Mouse (Mus musculus): ENCODE measurements around the gene Rrp9. TPM values are rescaled to one million over a fixed set of nuclear protein-coding genes. Genes with fewer than 3 reads are reported as not detected.
"Not testable (repeated sequence)": the region's sequence is repeated elsewhere in the genome, so short reads cannot be mapped to it uniquely, and the experiment has no call there.

The Rrp9 gene
- polyA plus RNA-seq, 1 experiment from 2014 or later, result 42.3 TPM

GRCm38 (mm10) chr9:106477649-106478048 is 1.9 kb downstream of the Rrp9 start:
- H3K9me3 ChIP-seq, result no peaks in the 10 kb centered on the region
- H3K4me2 ChIP-seq, result peak overlapping the region; percentile 99
- H3K4me3 ChIP-seq, result peak overlapping the region; percentile 67
- WGBS, result 5% methylated on average over 16 of the region's 16 CpGs
- H3K36me3 ChIP-seq, result peaks cover 23% of the 10 kb centered on the region
- no peak overlapping the region for H3K27ac ChIP-seq (replicated peaks)
- H3K27me3 ChIP-seq, result no peaks in the 10 kb centered on the region
- peaks cover 38% of the 10 kb centered on the region for H3K4me1 ChIP-seq (replicated peaks)
- peak overlapping the region; percentile 79 for H3K9ac ChIP-seq
- ATAC-seq (ENCODE audit: low read depth), result no peak

GRCm38 (mm10) chr9:106478101-106478500 is 2.3 kb downstream of the Rrp9 start:
- H3K27me3 ChIP-seq, result no peaks in the 10 kb centered on the region
- ATAC-seq (ENCODE audit: low read depth), result no peak
- H3K27ac ChIP-seq (replicated peaks), result no peak overlapping the region
- peaks cover 38% of the 10 kb centered on the region for H3K4me1 ChIP-seq (replicated peaks)
- 84% methylated on average over 9 of the region's 9 CpGs for WGBS
- peak overlapping the region; percentile 99 for H3K4me2 ChIP-seq
- peak overlapping the region; percentile 67 for H3K4me3 ChIP-seq
- H3K36me3 ChIP-seq, result peaks cover 27% of the 10 kb centered on the region
- no peaks in the 10 kb centered on the region for H3K9me3 ChIP-seq
- H3K9ac ChIP-seq, result peak overlapping the region; percentile 79

- peaks cover 28% of the 10 kb centered on the region for H3K4me1 ChIP-seq (replicated peaks)
- no peak overlapping the region for H3K4me3 ChIP-seq
- no peaks in the 10 kb centered on the region for H3K9me3 ChIP-seq
- 95% methylated on average over 7 of the region's 7 CpGs for WGBS
- H3K4me2 ChIP-seq, result no peak overlapping the region
- H3K36me3 ChIP-seq, result peaks cover 52% of the 10 kb centered on the region
- H3K9ac ChIP-seq, result no peak overlapping the region
- ATAC-seq (ENCODE audit: low read depth), result no peak
- H3K27ac ChIP-seq (replicated peaks), result no peak overlapping the region
- no peaks in the 10 kb centered on the region for H3K27me3 ChIP-seq
Observed at GRCm38 (mm10) chr9:106480541-106480940, 4.8 kb downstream of the Rrp9 start.

GRCm38 (mm10) chr9:106481075-106481474 is 5.3 kb downstream of the Rrp9 start:
- no peaks in the 10 kb centered on the region for H3K9me3 ChIP-seq
- H3K27me3 ChIP-seq, result no peaks in the 10 kb centered on the region
- no peak overlapping the region for H3K9ac ChIP-seq
- H3K27ac ChIP-seq (replicated peaks), result no peak overlapping the region
- 97% methylated on average over 15 of the region's 15 CpGs for WGBS
- peaks cover 25% of the 10 kb centered on the region for H3K4me1 ChIP-seq (replicated peaks)
- H3K4me2 ChIP-seq, result no peak overlapping the region
- no peak overlapping the region for H3K4me3 ChIP-seq
- peaks cover 57% of the 10 kb centered on the region for H3K36me3 ChIP-seq
- no peak for ATAC-seq (ENCODE audit: low read depth)

- no peaks in the 10 kb centered on the region for H3K27me3 ChIP-seq
- no peak for ATAC-seq (ENCODE audit: low read depth)
- H3K4me1 ChIP-seq (replicated peaks), result peaks cover 19% of the 10 kb centered on the region
- no peaks in the 10 kb centered on the region for H3K9me3 ChIP-seq
- no peak overlapping the region for H3K4me2 ChIP-seq
- H3K36me3 ChIP-seq, result peaks cover 62% of the 10 kb centered on the region
- H3K9ac ChIP-seq, result no peak overlapping the region
- WGBS, result 93% methylated on average over 13 of the region's 13 CpGs
- H3K4me3 ChIP-seq, result no peak overlapping the region
- no peak overlapping the region for H3K27ac ChIP-seq (replicated peaks)
Observed at GRCm38 (mm10) chr9:106481676-106482075, 5.9 kb downstream of the Rrp9 start.

GRCm38 (mm10) chr9:106482578-106483115 is 6.9 kb downstream of the Rrp9 start:
- Histone ChIP-seq H3K36me3 (peaks cover 62% of the 10 kb centered on the region), H3K27me3 (no peaks in the 10 kb centered on the region), H3K4me2 (no peak overlapping the region), H3K4me3 (no peak overlapping the region), H3K9me3 (no peaks in the 10 kb centered on the region), H3K4me1 (replicated peaks) (peaks cover 15% of the 10 kb centered on the region), H3K27ac (replicated peaks) (no peak overlapping the region), H3K9ac (no peak overlapping the region)
- no peak for ATAC-seq (ENCODE audit: low read depth)
- WGBS, result 87% methylated on average over 17 of the region's 17 CpGs

- peaks cover 62% of the 10 kb centered on the region for H3K36me3 ChIP-seq
- H3K4me1 ChIP-seq (replicated peaks), result peaks cover 10% of the 10 kb centered on the region
- H3K9ac ChIP-seq, result no peak overlapping the region
- 97% methylated on average over 10 of the region's 10 CpGs for WGBS
- no peak overlapping the region for H3K4me3 ChIP-seq
- ATAC-seq (ENCODE audit: low read depth), result no peak
- no peak overlapping the region for H3K27ac ChIP-seq (replicated peaks)
- H3K27me3 ChIP-seq, result no peaks in the 10 kb centered on the region
- H3K4me2 ChIP-seq, result no peak overlapping the region
- no peaks in the 10 kb centered on the region for H3K9me3 ChIP-seq
Observed at GRCm38 (mm10) chr9:106483136-106483535, 7.4 kb downstream of the Rrp9 start.

GRCm38 (mm10) chr9:106483606-106484005 is 7.8 kb downstream of the Rrp9 start:
- Histone ChIP-seq H3K4me1 (replicated peaks) (peaks cover 6% of the 10 kb centered on the region; the same call in 1 of the 2 replicates), H3K9me3 (no peaks in the 10 kb centered on the region), H3K27ac (replicated peaks) (no peak overlapping the region), H3K9ac (no peak overlapping the region), H3K36me3 (peaks cover 62% of the 10 kb centered on the region), H3K4me3 (no peak overlapping the region), H3K4me2 (no peak overlapping the region), H3K27me3 (no peaks in the 10 kb centered on the region)
- 95% methylated on average over 17 of the region's 17 CpGs for WGBS
- no peak for ATAC-seq (ENCODE audit: low read depth)

- H3K27me3 ChIP-seq, result no peaks in the 10 kb centered on the region
- H3K4me1 ChIP-seq (replicated peaks), result no peaks in the 10 kb centered on the region
- H3K4me2 ChIP-seq, result no peak overlapping the region
- 84% methylated on average over 10 of the region's 10 CpGs for WGBS
- H3K4me3 ChIP-seq, result no peak overlapping the region
- H3K36me3 ChIP-seq, result peaks cover 57% of the 10 kb centered on the region
- no peak for ATAC-seq (ENCODE audit: low read depth)
- no peak overlapping the region for H3K9ac ChIP-seq
- H3K27ac ChIP-seq (replicated peaks), result no peak overlapping the region
- no peaks in the 10 kb centered on the region for H3K9me3 ChIP-seq
Observed at GRCm38 (mm10) chr9:106485076-106485475, 9.3 kb downstream of the Rrp9 start.

GRCm38 (mm10) chr9:106487602-106488001 is 11.8 kb downstream of the Rrp9 start:
- not testable (repeated sequence) for H3K9me3 ChIP-seq; H3K4me3 ChIP-seq; H3K27me3 ChIP-seq; ATAC-seq (ENCODE audit: low read depth); H3K9ac ChIP-seq; H3K27ac ChIP-seq (replicated peaks); H3K4me1 ChIP-seq (replicated peaks); H3K4me2 ChIP-seq
- WGBS, result 83% methylated on average over 6 of the region's 6 CpGs
- peaks cover 40% of the 10 kb centered on the region for H3K36me3 ChIP-seq

- Histone ChIP-seq H3K4me1 (replicated peaks) (no peaks in the 10 kb centered on the region), H3K27ac (replicated peaks) (no peak within 1 kb of the TSS), H3K27me3 (no peaks in the 10 kb centered on the region), H3K9ac (no peak within 1 kb of the TSS), H3K36me3 (no peaks in the 10 kb centered on the region), H3K4me3 (no peak within 1 kb of the TSS), H3K4me2 (no peak within 1 kb of the TSS), H3K9me3 (no peaks in the 10 kb centered on the region)
- ATAC-seq (ENCODE audit: low read depth), result no peak
- WGBS, result 94% methylated on average over 6 of the region's 6 CpGs
Observed at GRCm38 (mm10) chr9:106499667-106500066, 23.9 kb downstream of the Rrp9 start, which contains the start of gene Iqcf1. TSS of gene Iqcf1 (plus strand) at chr9:106499967.

- Histone ChIP-seq H3K9ac (no peak overlapping the region), H3K4me2 (no peak overlapping the region), H3K9me3 (no peaks in the 10 kb centered on the region), H3K4me1 (replicated peaks) (no peaks in the 10 kb centered on the region), H3K27me3 (no peaks in the 10 kb centered on the region), H3K36me3 (no peaks in the 10 kb centered on the region), H3K27ac (replicated peaks) (no peak overlapping the region), H3K4me3 (no peak overlapping the region)
- no peak for ATAC-seq (ENCODE audit: low read depth)
- WGBS, result 87% methylated on average over 22 of the region's 22 CpGs
Observed at GRCm38 (mm10) chr9:106501846-106502245, 26.1 kb downstream of the Rrp9 start.

- Histone ChIP-seq H3K9ac (no peak overlapping the region), H3K4me2 (no peak overlapping the region), H3K27ac (replicated peaks) (no peak overlapping the region), H3K9me3 (no peaks in the 10 kb centered on the region), H3K36me3 (no peaks in the 10 kb centered on the region), H3K4me3 (no peak overlapping the region), H3K27me3 (no peaks in the 10 kb centered on the region), H3K4me1 (replicated peaks) (no peaks in the 10 kb centered on the region)
- 79% methylated on average over 6 of the region's 6 CpGs for WGBS
- ATAC-seq (ENCODE audit: low read depth), result no peak
Observed at GRCm38 (mm10) chr9:106504246-106504645, 28.5 kb downstream of the Rrp9 start.
